Mouse (Mus musculus) brain, embryonic 14.5 days (tissue): ENCODE data around the gene Soat1.

ENCODE experiments used
- CTCF ChIP-seq: fragments of 200-500 bp; IDR thresholded peaks from 2 replicates; pipeline ENCODE4 v1.5.1; 2012; ENCODE audit warnings: inconsistent platforms, mild to moderate bottlenecking, moderate library complexity, borderline replicate concordance; ENCODE audit not compliant: insufficient read depth, insufficient read length; ENCODE audit errors: extremely low read depth
- POLR2A ChIP-seq: fragments of 200-500 bp; IDR thresholded peaks from 2 replicates; pipeline ENCODE4 v1.6.1; 2012; ENCODE audit warnings: mild to moderate bottlenecking, inconsistent platforms, borderline replicate concordance; ENCODE audit not compliant: poor library complexity, insufficient read depth, insufficient read length, severe bottlenecking; ENCODE audit errors: extremely low read depth

DNA sequence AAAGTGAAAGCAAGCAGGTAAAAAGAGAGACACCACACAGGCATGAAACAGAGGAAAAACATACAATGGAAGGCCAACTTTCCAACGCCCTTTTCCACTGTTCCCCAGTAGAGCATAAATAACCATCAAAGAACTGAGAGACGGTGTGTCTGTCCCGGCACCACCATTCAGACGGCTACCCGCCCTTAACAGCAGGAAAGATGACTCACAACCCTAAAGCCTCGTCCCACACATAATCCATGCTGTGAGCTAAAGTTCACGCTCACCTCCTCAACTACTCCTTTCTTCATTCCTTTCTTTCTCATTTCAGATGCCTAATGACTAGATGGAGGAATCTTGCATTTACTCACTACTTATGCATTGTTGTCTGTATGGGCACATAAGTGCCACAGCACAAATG lies 19.7 kb downstream of the Soat1 start:
- no peak for TF ChIP-seq CTCF
- no peak for TF ChIP-seq POLR2A
